Mouse (Mus musculus) embryonic fibroblast, embryonic 13.5 days (primary cell): ENCODE data around the gene Cyren.

ENCODE experiments used
- CTCF ChIP-seq: IDR thresholded peaks from 2 replicates; pipeline ENCODE4 v1.5.1; 2011; ENCODE audit warnings: mild to moderate bottlenecking, control low read depth, low read length, moderate library complexity, borderline replicate concordance; ENCODE audit not compliant: insufficient read depth
- POLR2A ChIP-seq: IDR thresholded peaks from 2 replicates; pipeline ENCODE4 v1.6.1; 2011; ENCODE audit warnings: low read depth, mild to moderate bottlenecking, control low read depth, low read length, moderate library complexity

DNA sequence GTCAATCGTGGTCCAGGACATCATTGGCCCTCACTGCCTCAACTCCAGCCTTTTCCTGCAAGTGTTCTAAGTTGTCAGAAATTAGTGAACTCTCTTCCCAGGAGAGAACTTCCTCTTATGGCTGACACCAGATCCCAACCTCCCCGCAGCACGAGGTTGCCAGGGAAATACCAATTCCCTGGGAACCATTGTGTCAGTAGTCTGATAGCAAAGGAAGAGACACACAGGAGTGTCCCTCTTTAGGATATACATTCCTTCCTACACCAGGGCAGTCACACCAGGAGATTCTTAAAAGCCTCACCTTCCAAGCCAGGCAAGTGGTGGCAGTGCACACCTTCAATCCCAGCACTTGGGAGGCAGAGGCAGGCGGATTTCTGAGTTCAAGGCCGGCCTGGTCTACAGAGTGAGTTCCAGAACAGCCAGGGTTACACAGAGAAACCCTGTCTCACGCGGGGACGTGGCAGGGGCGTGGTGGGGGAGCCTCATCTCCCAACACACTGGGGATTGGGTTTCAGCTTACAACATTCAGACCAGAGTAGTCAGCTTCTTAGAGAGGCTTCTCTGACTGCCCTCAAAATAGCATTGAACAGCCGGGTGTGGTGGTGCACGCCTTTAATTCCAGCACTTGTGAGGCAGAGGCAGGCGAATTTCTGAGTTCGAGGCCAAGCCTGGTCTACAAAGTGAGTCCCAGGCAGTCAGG, 35.6 kb upstream of the Cyren start:
- TF ChIP-seq POLR2A: no peak
- TF ChIP-seq CTCF: no peak
